Mouse (Mus musculus): ENCODE measurements at regions not wholly inside any gene's neighbourhood (a gene's known extent, or its start where the extent isn't known, plus 50 kb on each side); places are given as distances from the start of the nearest gene placed in this dataset.

GRCm38 (mm10) chr1:184478006-184478405 is 254.4 kb downstream of the Hlx start:
- no peak for DNase-seq (ENCODE audit: low spot score in 2 of 2)

DNA sequence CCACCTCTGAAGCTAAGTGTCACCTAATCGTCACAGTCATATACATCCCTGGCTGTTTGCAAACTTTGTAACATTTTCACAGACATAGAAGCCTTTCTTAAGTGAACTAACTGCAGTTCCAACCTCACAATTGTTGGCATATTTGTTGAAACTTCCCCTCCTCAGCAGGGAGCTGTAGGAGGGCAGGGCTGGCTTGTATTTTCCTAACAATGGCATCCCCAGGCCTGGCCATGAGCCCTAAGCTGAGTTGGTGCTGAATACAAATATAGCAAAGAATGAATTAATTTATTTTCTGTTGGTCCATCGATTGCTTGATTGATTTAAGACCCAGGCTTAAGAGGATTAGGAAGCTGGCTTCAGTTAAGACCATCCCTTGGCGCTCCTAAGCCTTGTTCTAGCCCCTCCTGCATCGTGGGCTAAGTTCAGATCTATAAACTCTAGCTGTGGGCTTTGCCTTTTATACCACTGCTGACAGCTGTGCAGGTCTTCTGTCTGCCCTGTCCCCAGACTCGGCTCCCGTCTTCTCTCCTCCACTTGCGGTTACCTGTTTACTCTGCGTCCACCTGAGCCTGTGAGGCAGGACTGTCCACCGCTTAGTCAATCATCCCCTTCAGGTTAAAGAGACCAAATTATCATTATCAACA is 269.8 kb downstream of the Hlx start:
- no peak for DNase-seq (ENCODE audit: low spot score in 2 of 2)

- no peak for DNase-seq (ENCODE audit: low spot score in 2 of 2)
These were observed 271.0 kb downstream of the Hlx start for GRCm38 (mm10) chr1:184461411-184461810.

DNA sequence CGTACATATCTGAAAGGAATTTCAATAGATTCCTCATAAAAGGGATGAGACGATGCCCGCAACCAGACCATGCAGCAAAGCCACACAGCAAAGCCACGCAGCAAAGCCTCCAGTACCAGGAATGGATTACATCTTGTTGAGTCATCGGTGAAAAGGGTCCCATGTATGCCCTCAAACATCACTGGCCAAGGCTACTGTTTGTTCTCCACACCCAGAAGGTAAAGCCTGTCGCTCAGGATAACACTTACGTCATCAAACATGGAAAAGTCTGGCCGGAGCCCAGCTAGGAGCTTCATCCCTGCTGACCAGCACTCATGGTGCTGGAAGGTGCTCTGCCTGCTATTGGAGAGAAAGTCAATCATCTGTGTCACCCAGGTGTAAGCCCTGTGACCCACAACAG is 275.7 kb downstream of the Hlx start:
- no peak for DNase-seq (ENCODE audit: low spot score in 2 of 2)

- DNase-seq (ENCODE audit: low spot score in 2 of 2), result no peak
These were observed 278.0 kb downstream of the Hlx start for GRCm38 (mm10) chr1:184454381-184454780.

GRCm38 (mm10) chr1:184453673-184454072 is 278.7 kb downstream of the Hlx start:
- DNase-seq (ENCODE audit: low spot score in 2 of 2), result no peak

- DNase-seq (ENCODE audit: low spot score in 2 of 2), result no peak
These were observed 279.4 kb downstream of the Hlx start for GRCm38 (mm10) chr1:184453061-184453460.

- DNase-seq (ENCODE audit: low spot score in 2 of 2), result no peak
These were observed 280.7 kb downstream of the Hlx start for GRCm38 (mm10) chr1:184451686-184452085.

GRCm38 (mm10) chr1:184449007-184449406 is 283.4 kb downstream of the Hlx start:
- peak in 1 of 2 experiments; percentile 43 for DNase-seq (ENCODE audit: low spot score in 2 of 2)

DNA sequence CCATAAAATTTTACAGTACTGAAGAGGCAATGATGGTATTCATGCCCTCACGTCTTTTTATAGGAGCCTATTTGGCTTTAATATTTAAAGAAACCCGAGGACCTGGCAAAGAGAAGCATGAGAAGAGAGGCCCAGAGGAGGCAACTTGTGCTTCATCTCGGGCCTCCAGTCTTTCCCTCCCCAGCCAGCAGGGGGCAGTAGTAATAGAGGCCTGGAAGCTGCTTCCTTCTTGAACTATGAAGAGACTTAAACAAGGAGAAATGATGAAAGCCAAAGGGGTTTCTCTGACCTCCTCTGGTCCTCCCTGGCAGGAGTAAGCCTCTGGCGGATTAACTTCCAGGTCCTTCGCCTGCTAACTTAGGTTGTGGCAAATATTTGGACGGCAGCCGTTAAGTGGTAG is 284.5 kb downstream of the Hlx start:
- DNase-seq (ENCODE audit: low spot score in 2 of 2), result peak; percentile 50 to 63

DNA sequence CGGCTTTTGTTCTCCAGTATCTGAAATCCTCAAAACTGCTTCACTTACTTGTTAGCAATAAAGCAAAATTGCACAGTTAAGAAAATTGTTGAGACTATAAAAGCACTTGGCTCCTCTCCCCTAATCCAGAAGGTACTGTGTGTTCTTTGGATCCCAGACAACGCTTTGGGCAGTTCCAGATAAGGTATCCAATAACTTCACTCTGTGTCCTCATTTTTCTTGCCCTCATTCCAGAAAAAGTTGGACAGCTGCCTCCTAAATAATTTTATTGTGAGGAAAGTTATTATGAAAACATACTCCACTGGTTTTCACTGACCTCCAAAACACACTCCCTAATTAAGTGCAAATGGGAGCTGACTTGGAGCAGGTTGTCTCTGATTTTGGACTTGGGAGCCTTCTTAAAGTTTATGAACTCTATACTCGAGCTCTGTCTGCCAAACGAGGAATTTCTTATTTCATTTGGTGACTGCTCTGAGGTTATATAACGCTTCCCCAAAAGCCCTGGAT is 285.2 kb downstream of the Hlx start:
- DNase-seq (ENCODE audit: low spot score in 2 of 2), result no peak

DNA sequence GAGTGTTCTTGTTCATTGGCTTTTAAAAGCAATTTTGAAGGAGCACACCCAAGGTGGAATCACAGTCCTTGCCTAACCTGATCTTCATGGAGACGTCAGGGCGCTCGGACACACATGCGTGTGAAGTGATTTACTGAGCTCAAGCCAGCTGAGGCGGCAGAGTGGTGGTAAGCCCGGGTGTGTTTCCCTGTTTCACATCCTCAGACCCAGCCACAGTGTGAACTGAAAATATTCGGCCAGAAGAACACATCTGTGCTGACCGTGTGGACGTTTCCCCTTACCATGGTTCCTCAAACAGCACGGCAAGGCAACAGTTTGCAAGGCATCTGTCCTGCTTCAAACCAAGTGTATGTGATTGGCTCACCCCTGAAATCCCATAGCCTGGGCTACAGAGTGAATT is 288.2 kb downstream of the Hlx start:
- peak; percentile 44 to 51 for DNase-seq (ENCODE audit: low spot score in 2 of 2)

- no peak for DNase-seq (ENCODE audit: low spot score in 2 of 2)
These were observed 289.7 kb downstream of the Hlx start for GRCm38 (mm10) chr1:184442701-184443100.

DNA sequence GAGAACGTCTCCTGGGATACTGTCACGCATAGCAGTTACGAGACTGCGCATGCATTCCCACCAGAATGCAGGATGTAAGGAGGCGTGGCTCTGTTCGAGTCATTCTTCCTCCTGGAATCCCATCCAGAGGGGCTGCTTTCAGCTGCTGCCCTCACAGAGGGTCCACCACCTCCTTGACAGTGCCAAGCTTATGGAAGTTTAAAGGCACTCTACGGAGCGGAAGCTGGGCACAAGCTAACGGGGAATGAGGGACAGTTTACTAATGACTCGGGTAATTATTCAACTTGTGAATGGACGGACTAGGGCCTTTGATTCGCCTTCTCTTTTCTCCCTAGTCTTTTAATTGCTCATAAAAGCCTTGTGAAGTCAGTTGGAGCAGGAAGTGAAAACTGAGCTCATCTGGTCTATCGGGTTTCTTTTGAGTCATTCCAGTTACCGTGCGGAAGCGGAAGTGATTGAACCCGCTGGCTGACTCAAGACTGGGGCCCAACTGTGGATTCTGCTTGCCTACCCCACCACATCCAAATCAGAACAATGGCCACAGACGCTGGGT is 291.3 kb downstream of the Hlx start:
- peak in 1 of 2 experiments; percentile 35 for DNase-seq (ENCODE audit: low spot score in 2 of 2)

GRCm38 (mm10) chr1:184439506-184439905 is 292.9 kb downstream of the Hlx start:
- no peak for DNase-seq (ENCODE audit: low spot score in 2 of 2)

DNA sequence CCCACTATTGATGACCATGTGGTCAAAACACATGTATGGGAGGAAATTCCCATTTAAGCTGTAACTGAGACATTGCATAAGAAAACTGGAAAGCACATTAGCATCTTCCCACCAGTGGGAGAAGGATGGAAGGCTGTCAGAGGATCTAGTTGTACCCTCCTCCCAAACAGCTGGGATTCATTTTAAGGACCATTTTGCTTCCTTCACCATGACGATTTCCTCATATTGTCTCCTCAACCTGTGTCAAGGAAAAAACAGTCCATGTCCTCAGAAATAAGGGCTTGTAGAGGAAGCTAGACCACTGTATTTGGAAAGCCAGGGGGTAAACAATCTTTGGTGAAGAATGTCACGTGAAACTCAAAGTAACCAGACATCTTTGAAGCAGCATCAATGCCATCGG is 296.0 kb downstream of the Hlx start:
- no peak for DNase-seq (ENCODE audit: low spot score in 2 of 2)

GRCm38 (mm10) chr1:184428612-184429011 is 303.8 kb downstream of the Hlx start:
- no peak for DNase-seq (ENCODE audit: low spot score in 2 of 2)

DNA sequence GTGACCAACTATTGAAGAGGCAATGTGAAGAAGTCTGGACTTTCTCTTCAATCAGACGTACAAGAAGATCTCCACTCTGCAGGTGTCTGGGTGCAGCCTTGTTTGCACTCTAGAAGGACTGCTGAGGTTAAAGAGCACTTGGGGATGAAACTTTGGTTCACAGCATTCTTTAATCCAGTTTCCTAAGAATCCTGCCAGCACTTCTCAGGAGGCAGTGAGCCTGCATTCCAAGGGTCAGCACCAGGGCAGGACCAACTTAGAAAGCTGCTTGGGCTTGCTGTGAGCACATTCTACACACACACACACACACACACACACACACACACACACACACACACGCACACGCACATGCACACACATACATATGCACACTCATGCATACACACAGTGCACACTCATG is 304.4 kb downstream of the Hlx start:
- no peak for DNase-seq (ENCODE audit: low spot score in 2 of 2)

DNA sequence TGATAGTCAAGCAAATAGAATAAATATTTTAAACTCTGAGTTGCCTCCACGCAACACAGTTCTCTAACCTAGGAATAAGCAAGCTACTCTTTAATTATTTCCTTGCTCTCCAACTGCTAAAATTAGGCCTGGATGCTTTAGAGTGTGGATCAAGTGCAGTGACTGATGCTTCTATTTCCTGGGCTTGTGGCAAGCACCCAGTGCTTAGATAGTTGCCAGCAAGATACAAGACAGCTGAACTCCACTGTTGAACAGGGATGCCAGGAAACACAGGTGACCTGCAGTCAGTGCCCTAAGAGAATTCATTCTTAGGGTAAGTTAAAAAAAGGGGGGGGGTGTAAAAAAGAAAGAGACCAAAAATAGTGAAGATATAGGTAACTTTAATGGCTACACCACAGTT is 306.7 kb downstream of the Hlx start:
- no peak for DNase-seq (ENCODE audit: low spot score in 2 of 2)

DNA sequence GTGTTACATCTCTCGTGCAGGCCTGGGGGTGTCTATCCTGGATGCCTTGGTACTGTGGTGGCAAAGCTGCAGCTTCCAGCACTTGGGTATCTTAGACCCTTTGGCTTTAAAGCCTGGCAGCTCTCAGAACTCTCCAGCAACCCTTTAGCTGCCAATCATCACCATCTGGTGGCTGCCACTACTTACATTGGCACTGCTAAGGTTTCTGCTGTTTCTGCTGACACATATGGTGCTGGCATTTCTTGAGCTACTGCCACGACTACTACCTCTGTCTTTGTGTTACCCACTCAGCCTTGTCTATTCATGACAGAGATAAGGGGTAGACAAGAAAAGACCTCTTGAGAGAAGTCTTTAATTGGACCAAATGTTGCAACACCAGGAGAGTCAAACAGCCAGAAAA is 308.4 kb downstream of the Hlx start:
- no peak for DNase-seq (ENCODE audit: low spot score in 2 of 2)

DNA sequence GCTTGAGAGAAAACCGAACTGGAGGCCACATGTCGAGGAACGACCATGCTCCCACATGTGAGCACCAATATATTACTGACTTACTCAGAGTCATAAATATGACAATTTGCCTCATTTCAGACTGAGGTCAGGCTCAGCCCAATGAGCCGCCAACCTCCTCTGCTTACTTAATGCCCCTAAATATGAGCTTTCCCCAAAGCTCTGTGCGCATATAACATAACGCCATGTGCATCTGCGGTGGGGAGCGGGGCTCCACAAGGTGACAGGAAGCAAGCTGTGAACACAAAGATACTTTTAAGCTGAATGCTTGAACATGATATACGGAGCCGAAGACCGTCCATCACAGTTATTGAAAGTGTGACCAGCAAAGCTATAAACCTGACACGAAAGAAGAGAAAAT is 319.8 kb downstream of the Hlx start:
- no peak for DNase-seq (ENCODE audit: low spot score in 2 of 2)

GRCm38 (mm10) chr1:184411066-184411465 is 321.4 kb downstream of the Hlx start:
- no peak for DNase-seq (ENCODE audit: low spot score in 2 of 2)

GRCm38 (mm10) chr1:184409986-184410385 is 322.4 kb downstream of the Hlx start:
- peak; percentile 25 to 29 for DNase-seq (ENCODE audit: low spot score in 2 of 2)

- DNase-seq (ENCODE audit: low spot score in 2 of 2), result no peak
These were observed 329.4 kb downstream of the Hlx start for GRCm38 (mm10) chr1:184402985-184403384.

Measured in right cerebral cortex, postnatal 10 days (tissue).